Mouse (Mus musculus) adrenal gland, adult 18-20 months (tissue): ENCODE results near the gene Dennd4a. TPM values are rescaled to one million over a fixed set of nuclear protein-coding genes. Genes with fewer than 3 reads are reported as not detected.

ENCODE experiments used
- DNase-seq, 2 experiments: peaks; one replicate each; pipeline ENCODE4 v3.0.0; 2021 to 2022; ENCODE audit warnings: low spot score in 2 of 2
- total RNA-seq, 2 experiments: library from RNA; stranded (reverse); gene quantifications; 1 replicate in 1 of 2; 2 replicates in 1 of 2; pipeline ENCODE4 v1.2.3; 2021

Dennd4a gene
- total RNA-seq, 2 experiments from 2014 or later = 15.9 to 18.9 TPM

- DNase-seq = no peak
Measured at GRCm38 (mm10) chr9:64913406-64913805, 102.3 kb downstream of the Dennd4a start.

GRCm38 (mm10) chr9:64913973-64914372 is 102.8 kb downstream of the Dennd4a start:
- DNase-seq = no peak

- DNase-seq = no peak
Measured at GRCm38 (mm10) chr9:64914629-64915028, 103.5 kb downstream of the Dennd4a start.

GRCm38 (mm10) chr9:64918560-64918959 is 107.4 kb downstream of the Dennd4a start:
- no peak for DNase-seq

- no peak for DNase-seq
Measured at GRCm38 (mm10) chr9:64925771-64926170, 114.6 kb downstream of the Dennd4a start.

GRCm38 (mm10) chr9:64926201-64926991 is 115.3 kb downstream of the Dennd4a start:
- peak; percentile 36 to 49 for DNase-seq

GRCm38 (mm10) chr9:64930256-64930655 is 119.1 kb downstream of the Dennd4a start:
- DNase-seq = no peak

- DNase-seq = no peak
Measured at GRCm38 (mm10) chr9:64931751-64932610, 120.8 kb downstream of the Dennd4a start.

GRCm38 (mm10) chr9:64934015-64934754 is 123.0 kb downstream of the Dennd4a start:
- DNase-seq = peak; percentile 32 to 36

- peak; percentile 50 for DNase-seq
Measured at GRCm38 (mm10) chr9:64936508-64936907, 125.4 kb downstream of the Dennd4a start.

- no peak for DNase-seq
Measured at GRCm38 (mm10) chr9:64937491-64937890, 126.4 kb downstream of the Dennd4a start.

- DNase-seq = no peak
Measured at GRCm38 (mm10) chr9:64938535-64938934, 127.4 kb downstream of the Dennd4a start.

GRCm38 (mm10) chr9:64939281-64939680 is 128.1 kb downstream of the Dennd4a start:
- DNase-seq = no peak

GRCm38 (mm10) chr9:64939790-64940189 is 128.7 kb downstream of the Dennd4a start:
- no peak for DNase-seq

- no peak for DNase-seq
Measured at GRCm38 (mm10) chr9:64940731-64941346, 129.7 kb downstream of the Dennd4a start.

GRCm38 (mm10) chr9:64941650-64942049 is 130.5 kb downstream of the Dennd4a start:
- DNase-seq = no peak

- DNase-seq = no peak
Measured at GRCm38 (mm10) chr9:64943997-64944396, 132.9 kb downstream of the Dennd4a start.

- DNase-seq = no peak
Measured at GRCm38 (mm10) chr9:64947483-64948095, 136.4 kb downstream of the Dennd4a start.

- DNase-seq = no peak
Measured at GRCm38 (mm10) chr9:64951161-64951657, 140.1 kb downstream of the Dennd4a start, which contains the start of gene Slc24a1. Gene Slc24a1, minus strand, starts transcription at chr9:64951607.

- DNase-seq = no peak
Measured at GRCm38 (mm10) chr9:64952055-64952454, 140.9 kb downstream of the Dennd4a start.
